Mouse (Mus musculus) small intestine, adult 2 months (tissue): ENCODE measurements around the gene Prkg1. TPM values are rescaled to one million over a fixed set of nuclear protein-coding genes. Genes with fewer than 3 reads are reported as not detected.
A peak's percentile ranks its signal among the peaks of the same experiment; 100 is the strongest.

Experiments used
- H3K27ac ChIP-seq: fragments of 200-500 bp; 2 replicates; pipeline ENCODE4 v1.5.1; 2012; ENCODE audit warnings: low read depth, low read length, control low read depth, inconsistent platforms; ENCODE audit not compliant: insufficient read depth
- H3K27me3 ChIP-seq: fragments of 200-500 bp; 2 replicates; pipeline ENCODE4 v1.6.1; 2012; ENCODE audit warnings: mild to moderate bottlenecking, moderate library complexity, low read length, inconsistent platforms; ENCODE audit not compliant: control insufficient read depth, insufficient read depth
- H3K36me3 ChIP-seq: fragments of 200-500 bp; 2 replicates; pipeline ENCODE4 v1.6.1; 2012; ENCODE audit warnings: mild to moderate bottlenecking, low read length, control low read depth, inconsistent platforms; ENCODE audit not compliant: control insufficient read depth, insufficient read depth
- H3K4me1 ChIP-seq: fragments of 200-500 bp; 2 replicates; pipeline ENCODE4 v1.6.1; 2012; ENCODE audit warnings: low read length, inconsistent platforms, mixed read lengths; ENCODE audit not compliant: control insufficient read depth, insufficient read depth, insufficient read length
- H3K4me3 ChIP-seq: fragments of 200-500 bp; 2 replicates; pipeline ENCODE4 v1.5.1; 2012; ENCODE audit warnings: low read depth, mild to moderate bottlenecking, control low read depth, inconsistent platforms, low read length, moderate library complexity
- CTCF ChIP-seq: fragments of 200-500 bp; IDR thresholded peaks from 2 replicates; pipeline ENCODE4 v1.5.1; 2012; ENCODE audit warnings: low read depth, mild to moderate bottlenecking, control low read depth, inconsistent platforms, low read length, moderate library complexity, mixed read lengths; ENCODE audit not compliant: insufficient replicate concordance, insufficient read length; ENCODE audit errors: extremely low read depth
- POLR2A ChIP-seq: fragments of 200-500 bp; IDR thresholded peaks from 2 replicates; pipeline ENCODE4 v1.6.1; 2012; ENCODE audit warnings: low read depth, mild to moderate bottlenecking, control low read depth, inconsistent platforms, low read length, moderate library complexity
- WGBS: fragments of 180-500 bp; shearing (Covaris S2); methylation state at CpG from one replicate; pipeline ENCODE4 v1.1.7; 2018; 5-methylcytosine and 5-hydroxymethylcytosine counted together
- polyA plus RNA-seq: library from polyadenylated mRNA; depleted of rRNA; stranded (reverse); fragments of >200 nt; gene quantifications from 2 replicates; pipeline ENCODE4 v1.2.3, GENCODE M21; 2012

The Prkg1 gene
- polyA plus RNA-seq, 1 experiment = 1.0 TPM

DNA sequence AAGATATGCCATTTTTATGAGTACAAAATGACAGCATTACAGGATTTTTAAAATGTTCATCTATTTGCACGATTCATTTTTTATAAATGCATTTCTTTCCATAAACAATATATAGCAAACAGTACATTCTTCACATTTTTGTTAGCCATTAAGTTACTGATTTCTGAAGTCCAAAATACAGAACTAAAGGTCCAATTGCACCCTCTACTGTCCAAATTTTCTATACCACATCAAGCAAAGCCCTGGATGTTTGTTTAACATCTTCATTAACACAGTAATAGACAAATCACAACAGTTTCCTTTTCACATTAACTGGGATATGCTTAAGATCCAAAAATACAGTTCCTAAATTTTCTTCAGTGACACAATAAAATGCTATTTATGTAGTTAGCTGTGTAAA, 84.0 kb downstream of the Prkg1 start:
- no peak for TF ChIP-seq CTCF
- no peak for TF ChIP-seq POLR2A
- H3K27me3 ChIP-seq = no peaks in the 10 kb centered on the region
- H3K36me3 ChIP-seq = no peaks in the 10 kb centered on the region
- H3K27ac ChIP-seq = no peak overlapping the region
- 48% methylated on average over 1 of the region's 1 CpGs for WGBS
- H3K4me3 ChIP-seq = no peak overlapping the region
- H3K4me1 ChIP-seq = no peaks in the 10 kb centered on the region

DNA sequence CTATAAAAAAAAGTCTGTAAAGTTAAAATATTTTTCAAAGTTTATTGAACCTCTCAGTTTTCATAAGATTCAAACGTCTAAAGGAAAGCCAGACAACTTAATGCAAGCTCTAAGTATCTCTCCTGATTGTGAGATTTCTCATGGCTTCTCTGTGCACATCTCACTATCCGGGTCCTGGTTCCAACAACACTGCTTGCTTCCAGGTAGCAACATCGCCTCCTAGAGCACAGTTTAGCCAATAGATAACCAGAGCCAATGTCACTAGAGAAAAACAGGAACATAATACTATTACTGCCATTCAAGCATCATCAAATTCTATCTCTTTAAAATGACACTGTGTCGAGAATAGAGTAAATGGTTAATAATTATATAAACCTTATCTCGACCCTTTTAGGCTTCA, 86.5 kb downstream of the Prkg1 start:
- H3K27ac ChIP-seq = no peak overlapping the region
- H3K27me3 ChIP-seq = no peaks in the 10 kb centered on the region
- 32% methylated on average over 5 of the region's 5 CpGs for WGBS
- no peak for TF ChIP-seq POLR2A
- no peak for TF ChIP-seq CTCF
- no peaks in the 10 kb centered on the region for H3K36me3 ChIP-seq
- H3K4me1 ChIP-seq = no peaks in the 10 kb centered on the region
- H3K4me3 ChIP-seq = no peak overlapping the region

DNA sequence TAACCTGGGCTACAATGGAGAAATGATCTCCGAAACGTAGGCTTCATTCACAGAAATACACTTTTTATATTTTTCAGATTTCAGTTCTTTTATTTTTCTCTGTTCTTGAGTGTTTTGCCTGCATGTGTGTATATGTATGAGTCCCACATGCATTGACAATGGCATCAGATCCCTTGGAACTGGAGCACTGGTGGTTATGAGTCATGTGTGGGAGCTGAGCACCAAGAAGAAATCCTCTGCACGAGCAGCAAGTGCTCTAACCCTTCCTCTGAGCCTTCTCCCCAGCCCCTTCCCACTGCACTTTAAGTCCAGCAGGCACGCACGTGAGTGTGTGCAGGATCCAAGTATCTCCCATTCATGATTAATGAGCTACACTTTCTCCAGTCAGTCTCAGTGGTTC, 93.1 kb downstream of the Prkg1 start:
- Histone ChIP-seq H3K36me3 (no peaks in the 10 kb centered on the region), H3K27ac (no peak overlapping the region), H3K4me1 (no peaks in the 10 kb centered on the region), H3K27me3 (no peaks in the 10 kb centered on the region), H3K4me3 (no peak overlapping the region)
- no peak for TF ChIP-seq POLR2A
- no peak for TF ChIP-seq CTCF
- 65% methylated on average over 5 of the region's 5 CpGs for WGBS

DNA sequence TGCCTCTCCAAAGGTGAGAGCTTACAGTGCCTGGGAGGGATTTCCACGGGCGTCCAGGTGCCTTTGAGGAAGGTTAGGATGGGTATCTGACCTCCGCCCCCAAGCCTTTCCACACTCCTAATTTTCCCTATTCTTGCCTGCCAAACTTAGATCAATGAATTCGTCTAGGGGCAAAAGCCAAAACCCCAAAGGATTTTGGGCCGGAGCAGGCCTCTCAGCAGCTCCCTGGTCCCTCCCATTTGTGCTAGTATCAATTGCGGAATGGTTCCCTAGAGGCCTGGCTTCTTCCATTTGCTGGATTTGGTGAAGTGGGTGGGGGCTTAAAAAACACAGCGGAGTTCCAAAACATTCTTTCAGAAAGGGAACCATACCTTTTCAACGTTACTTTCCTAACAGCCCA, 99.8 kb downstream of the Prkg1 start:
- Histone ChIP-seq H3K36me3 (no peaks in the 10 kb centered on the region), H3K27me3 (peaks cover 7% of the 10 kb centered on the region), H3K4me3 (peak overlapping the region; percentile 65), H3K4me1 (no peaks in the 10 kb centered on the region), H3K27ac (no peak overlapping the region)
- TF ChIP-seq CTCF (no peak), POLR2A (no peak)
- WGBS = 20% methylated on average over 8 of the region's 8 CpGs

- no peaks in the 10 kb centered on the region for H3K4me1 ChIP-seq
- peak overlapping the region; percentile 65 for H3K4me3 ChIP-seq
- peaks cover 7% of the 10 kb centered on the region for H3K27me3 ChIP-seq
- H3K36me3 ChIP-seq = no peaks in the 10 kb centered on the region
- H3K27ac ChIP-seq = peak overlapping the region; percentile 22; the same call in 1 of the 2 replicates
- WGBS = 2% methylated on average over 52 of the region's 52 CpGs
- TF ChIP-seq POLR2A (no peak), CTCF (no peak)
Measured at GRCm38 (mm10) chr19:31664159-31664991, 100.5 kb downstream of the Prkg1 start.

- Histone ChIP-seq H3K27me3 (peaks cover 7% of the 10 kb centered on the region), H3K4me3 (peak overlapping the region; percentile 65), H3K4me1 (no peaks in the 10 kb centered on the region), H3K27ac (0 out of 2 replicates have a peak overlapping the region, but pooled peaks have one; percentile 22), H3K36me3 (no peaks in the 10 kb centered on the region)
- WGBS = 10% methylated on average over 39 of the region's 39 CpGs
- TF ChIP-seq POLR2A = no peak
- no peak for TF ChIP-seq CTCF
Measured at GRCm38 (mm10) chr19:31663437-31664158, 101.2 kb downstream of the Prkg1 start.

DNA sequence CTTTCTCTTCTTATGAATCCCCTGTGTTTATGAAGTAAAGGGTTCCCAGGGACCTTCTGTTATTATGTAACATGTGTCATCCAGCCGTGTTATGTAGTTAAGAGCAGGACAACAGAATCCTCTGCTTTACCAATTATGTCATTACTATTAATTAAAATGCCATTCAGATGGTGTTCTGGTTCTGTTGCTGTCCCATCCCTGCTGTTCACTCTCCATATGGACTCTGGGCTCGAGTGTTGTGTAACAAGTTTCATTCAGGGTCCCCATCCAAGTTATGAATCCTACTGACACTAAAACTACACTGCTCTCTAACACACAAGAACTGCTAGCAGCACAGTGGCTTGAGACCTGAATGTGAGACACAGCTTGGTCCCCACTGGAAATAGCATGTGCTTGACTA, 102.0 kb downstream of the Prkg1 start:
- Histone ChIP-seq H3K36me3 (no peaks in the 10 kb centered on the region), H3K27me3 (peaks cover 7% of the 10 kb centered on the region), H3K4me3 (no peak overlapping the region), H3K4me1 (no peaks in the 10 kb centered on the region), H3K27ac (no peak overlapping the region)
- 38% methylated on average over 2 of the region's 2 CpGs for WGBS
- TF ChIP-seq CTCF (no peak), POLR2A (no peak)
